Mouse (Mus musculus) left cerebral cortex, adult 2 months (tissue): ENCODE results near the gene Kdm6b. TPM values are rescaled to one million over a fixed set of nuclear protein-coding genes. Genes with fewer than 3 reads are reported as not detected.

Source experiments
- DNase-seq, 2 experiments: peaks; one replicate each; pipeline ENCODE4 v3.0.0; 2021 to 2022; ENCODE audit warnings: low spot score in 2 of 2, mixed read lengths in 1 of 2; ENCODE audit errors: extremely low spot score in 1 of 2
- H3K27ac ChIP-seq: fragments of 200-600 bp; 2 replicates; pipeline ENCODE4 v1.8.1; 2022
- H3K4me3 ChIP-seq: fragments of 200-600 bp; 2 replicates; pipeline ENCODE4 v1.8.1; 2022
- CTCF ChIP-seq: fragments of 200-600 bp; IDR thresholded peaks from 2 replicates; pipeline ENCODE4 v1.8.1; 2022; ENCODE audit warnings: antibody characterized with exemption, mild to moderate bottlenecking, moderate library complexity
- intact Hi-C: fragments of 180-260 bp; cut with DNase I; formaldehyde crosslinking; loops from one replicate; pipeline ENCODE4 v1.15.1; 2025
- total RNA-seq, 2 experiments: library from RNA; stranded (reverse); gene quantifications; 2 replicates each; pipeline ENCODE4 v1.2.3; 2021

Kdm6b gene
- total RNA-seq, 2 experiments from 2014 or later = 31.1 to 45.3 TPM

GRCm38 (mm10) chr11:69411538-69412203 is 1.8 kb downstream of the Kdm6b start:
- TF ChIP-seq CTCF = no peak
- Histone ChIP-seq H3K4me3 (peak overlapping the region; percentile 88), H3K27ac (peak overlapping the region; percentile 95)
- intact Hi-C loops = loop anchor here (5.0 to 10.0 kb wide), 2 partner anchors 253 to 314 kb away; partner anchors contain the start of genes Cd68, Mpdu1 and Per1
- DNase-seq = peak; percentile 54 to 71

GRCm38 (mm10) chr11:69411073-69411535 is 2.4 kb downstream of the Kdm6b start:
- peak; percentile 92 to 93 for DNase-seq
- TF ChIP-seq CTCF = no peak
- intact Hi-C loops = loop anchor here (5.0 to 10.0 kb wide), 2 partner anchors 254 to 314 kb away; partner anchors contain the start of genes Cd68, Mpdu1 and Per1

GRCm38 (mm10) chr11:69410310-69411072 is 3.0 kb downstream of the Kdm6b start:
- intact Hi-C loops = loop anchor here (1.0 to 10.0 kb wide), 3 partner anchors 8 to 313 kb away; partner anchors contain the start of genes Cd68, Mpdu1 and Per1
- no peak for TF ChIP-seq CTCF
- H3K4me3 ChIP-seq = peak overlapping the region; percentile 88
- DNase-seq = peak; percentile 70 to 72
- peak overlapping the region; percentile 95 for H3K27ac ChIP-seq

More at GRCm38 (mm10) chr11:69411073-69411535, 2.4 kb downstream of the Kdm6b start:
- H3K4me3 ChIP-seq = peak overlapping the region; percentile 88
- H3K27ac ChIP-seq = peak overlapping the region; percentile 95

DNA sequence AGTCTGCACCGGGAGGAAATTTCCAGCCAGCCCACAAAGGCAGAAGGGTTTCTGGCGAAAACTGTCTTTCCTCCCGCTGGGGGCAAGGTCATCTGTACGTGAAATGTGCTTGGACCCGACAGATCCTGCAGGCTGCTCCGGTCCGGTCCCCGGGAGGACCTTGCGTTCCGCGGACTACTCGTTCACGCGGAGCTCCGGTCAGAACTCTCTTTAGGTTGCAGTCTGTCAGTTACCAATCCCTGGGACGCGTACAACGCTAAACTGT is 3.5 kb downstream of the Kdm6b start:
- H3K27ac ChIP-seq = peak overlapping the region; percentile 95
- intact Hi-C loops = loop anchor here (1.0 to 10.0 kb wide), 3 partner anchors 8 to 313 kb away; partner anchors contain the start of genes Cd68, Mpdu1 and Per1
- no peak for DNase-seq
- peak overlapping the region; percentile 88 for H3K4me3 ChIP-seq
- no peak for TF ChIP-seq CTCF

- intact Hi-C loops = loop anchor here (1.0 to 10.0 kb wide), 3 partner anchors 9 to 312 kb away; partner anchors contain the start of genes Cd68, Mpdu1 and Per1
- Histone ChIP-seq H3K27ac (peak overlapping the region; percentile 95), H3K4me3 (peak overlapping the region; percentile 88)
- peak; percentile 81 to 86 for DNase-seq
- TF ChIP-seq CTCF = no peak
Observed at GRCm38 (mm10) chr11:69409378-69410044, 4.0 kb downstream of the Kdm6b start.

DNA sequence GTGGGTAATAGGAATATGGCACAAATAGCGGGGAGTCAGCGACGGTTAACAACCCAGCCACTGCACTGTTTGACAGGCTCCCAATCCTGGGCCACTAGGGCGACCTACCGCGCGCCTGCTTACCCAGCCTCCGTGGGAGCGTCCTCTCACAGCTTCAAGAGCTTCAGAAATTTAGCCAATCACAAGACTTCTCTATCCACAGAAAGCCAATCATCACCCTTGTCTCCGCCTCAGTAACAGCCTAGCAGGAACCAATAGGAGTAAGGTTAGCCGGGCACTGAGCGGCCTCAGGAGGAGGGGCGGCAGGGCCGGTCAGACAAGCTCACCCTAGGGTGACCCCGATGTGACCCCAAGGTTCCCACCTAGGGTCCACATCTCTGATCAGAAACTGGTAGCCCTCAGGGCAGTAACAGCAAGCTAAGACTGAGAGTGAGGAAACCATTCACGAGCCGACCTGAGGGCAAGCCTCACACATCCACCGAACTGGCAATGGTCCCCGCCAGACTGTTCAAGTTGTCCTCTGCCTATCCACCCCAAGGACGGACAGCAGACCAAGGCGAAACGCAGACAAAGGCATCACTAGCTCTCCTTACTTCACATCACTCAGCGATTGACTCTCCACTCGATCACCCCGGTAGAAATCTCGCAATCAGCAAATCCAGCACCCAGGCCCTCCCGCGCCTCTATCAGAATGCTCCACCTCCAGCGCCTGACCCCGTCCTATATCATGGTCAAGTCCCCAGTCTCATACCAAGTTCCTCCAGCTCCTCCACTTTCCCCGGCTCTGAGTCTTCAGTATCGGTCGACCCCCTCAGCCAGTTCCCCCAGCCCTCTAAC is 4.7 kb downstream of the Kdm6b start:
- peak; percentile 73 to 78 for DNase-seq
- peak; percentile 21 for TF ChIP-seq CTCF
- intact Hi-C loops = no loop called here
- peak overlapping the region; percentile 88 for H3K4me3 ChIP-seq
- H3K27ac ChIP-seq = peak overlapping the region; percentile 95

DNA sequence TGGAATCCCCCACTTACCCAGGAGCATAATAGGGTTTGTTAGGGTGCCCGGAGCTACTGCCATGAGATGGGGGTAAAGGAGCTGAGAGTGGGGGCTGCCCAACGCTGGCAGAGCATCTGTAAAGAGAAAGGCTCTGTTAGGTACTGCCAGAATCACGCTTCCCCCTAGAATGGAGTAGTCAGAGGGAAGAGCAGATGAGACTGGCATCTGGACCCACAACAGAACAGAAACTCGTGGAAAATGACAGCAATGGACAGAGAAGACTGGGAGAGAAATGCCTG is 5.8 kb downstream of the Kdm6b start:
- TF ChIP-seq CTCF = no peak

DNA sequence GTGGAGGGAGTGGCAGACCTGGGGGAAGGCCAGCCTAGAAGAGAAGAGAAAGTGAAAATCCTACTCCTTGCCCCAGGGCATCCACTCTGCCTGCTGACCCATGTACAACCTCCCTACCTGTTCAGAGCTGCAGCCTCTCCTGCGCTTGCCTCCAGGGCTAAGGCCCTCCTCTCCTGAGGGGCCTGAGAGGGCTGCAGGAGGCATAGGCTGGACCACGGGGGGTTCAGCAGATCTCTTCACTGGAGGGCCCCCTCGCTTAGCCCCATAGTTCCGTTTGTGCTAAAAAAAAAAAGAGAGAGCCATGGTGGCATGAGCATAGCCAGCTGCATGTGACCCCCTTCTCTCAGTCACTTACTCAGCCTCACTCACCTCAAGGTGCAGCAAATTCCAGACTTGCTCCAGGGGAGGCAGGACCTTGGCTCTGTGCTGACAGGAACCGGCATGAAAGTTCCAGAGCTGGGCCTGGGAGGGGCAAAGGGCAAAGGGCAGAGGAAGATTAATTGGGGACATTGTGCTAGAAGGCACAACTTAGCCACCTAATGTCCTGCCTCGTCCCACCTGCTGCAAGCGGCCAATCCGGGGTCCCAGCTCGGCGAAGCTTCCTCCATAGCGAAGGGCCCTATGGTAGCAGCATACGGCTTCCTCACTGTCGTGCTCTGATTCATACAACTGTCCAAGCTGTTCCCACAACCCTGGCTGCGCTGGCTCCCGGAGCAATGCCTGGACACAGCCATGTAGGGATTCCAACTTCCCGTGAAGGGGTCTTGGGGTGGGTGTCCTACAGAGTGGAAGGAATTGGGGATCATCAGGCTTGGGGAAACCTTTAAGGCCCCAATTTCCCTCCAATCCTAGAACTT is 6.4 kb downstream of the Kdm6b start:
- Histone ChIP-seq H3K27ac (no peak overlapping the region), H3K4me3 (no peak overlapping the region)
- intact Hi-C loops = no loop called here
- no peak for TF ChIP-seq CTCF
- DNase-seq = no peak

More for the DNA sequence above, 5.8 kb downstream of the Kdm6b start:
- H3K27ac ChIP-seq = no peak overlapping the region
- H3K4me3 ChIP-seq = peak overlapping the region; percentile 88
- no peak for DNase-seq
- intact Hi-C loops = no loop called here

GRCm38 (mm10) chr11:69406282-69406681 is 7.2 kb downstream of the Kdm6b start:
- Histone ChIP-seq H3K4me3 (no peak overlapping the region), H3K27ac (no peak overlapping the region)
- no peak for DNase-seq
- intact Hi-C loops = no loop called here
- TF ChIP-seq CTCF = no peak

DNA sequence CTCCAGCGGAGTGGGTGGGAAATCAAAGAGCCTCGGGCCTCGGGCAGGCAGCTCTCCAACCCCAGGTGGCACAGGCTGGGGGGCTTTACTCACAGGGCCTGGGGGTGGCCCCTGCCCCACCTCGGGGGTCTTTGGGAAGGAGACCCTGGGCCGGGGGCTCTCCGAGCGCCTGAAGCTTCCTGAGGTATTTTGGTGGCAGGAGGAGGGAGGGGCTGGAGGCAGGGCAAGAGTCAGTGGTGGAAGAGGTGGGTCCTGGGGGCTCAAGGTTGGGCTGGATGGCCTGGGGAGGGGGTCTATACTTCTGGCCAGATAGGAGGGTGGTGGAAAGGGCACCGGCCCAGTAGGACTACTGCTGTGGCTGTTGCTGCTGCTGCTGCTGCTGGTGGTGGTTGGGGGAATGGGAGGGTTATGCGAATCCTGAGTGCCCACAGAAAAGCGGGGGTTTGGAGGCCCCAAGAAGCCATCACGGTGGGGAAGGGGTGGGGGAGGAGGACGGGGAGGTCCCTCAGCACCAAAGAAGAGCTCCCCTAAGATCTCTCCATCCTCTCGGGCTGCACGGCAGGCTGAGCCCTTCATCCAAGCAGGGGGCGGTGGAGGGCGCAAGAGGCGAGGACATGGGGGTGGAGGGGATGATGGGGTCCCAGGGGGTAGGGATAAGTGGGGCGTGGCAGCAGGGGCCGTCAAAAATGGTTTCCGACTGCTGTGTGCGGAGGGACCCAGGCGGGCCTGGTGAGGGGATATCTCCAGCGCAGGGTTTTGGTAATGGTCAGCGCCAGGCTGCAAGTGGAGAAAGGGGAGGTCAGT is 7.9 kb downstream of the Kdm6b start:
- no peak for DNase-seq
- Histone ChIP-seq H3K27ac (no peak overlapping the region), H3K4me3 (no peak overlapping the region)
- TF ChIP-seq CTCF = no peak
- intact Hi-C loops = no loop called here
